Mouse (Mus musculus) G1E (cell line): ENCODE results near the gene Slc25a28.
A peak's percentile ranks its signal among the peaks of the same experiment; 100 is the strongest.

Experiments
- CTCF ChIP-seq: IDR thresholded peaks from 2 replicates; pipeline ENCODE4 v1.5.1; 2012; ENCODE audit warnings: low read depth, low read length, inconsistent platforms, mixed read lengths
- POLR2AphosphoS5 ChIP-seq: IDR thresholded peaks from 2 replicates; pipeline ENCODE4 v1.6.1; 2012; ENCODE audit warnings: low read depth, low read length, inconsistent platforms; ENCODE audit not compliant: insufficient replicate concordance

DNA sequence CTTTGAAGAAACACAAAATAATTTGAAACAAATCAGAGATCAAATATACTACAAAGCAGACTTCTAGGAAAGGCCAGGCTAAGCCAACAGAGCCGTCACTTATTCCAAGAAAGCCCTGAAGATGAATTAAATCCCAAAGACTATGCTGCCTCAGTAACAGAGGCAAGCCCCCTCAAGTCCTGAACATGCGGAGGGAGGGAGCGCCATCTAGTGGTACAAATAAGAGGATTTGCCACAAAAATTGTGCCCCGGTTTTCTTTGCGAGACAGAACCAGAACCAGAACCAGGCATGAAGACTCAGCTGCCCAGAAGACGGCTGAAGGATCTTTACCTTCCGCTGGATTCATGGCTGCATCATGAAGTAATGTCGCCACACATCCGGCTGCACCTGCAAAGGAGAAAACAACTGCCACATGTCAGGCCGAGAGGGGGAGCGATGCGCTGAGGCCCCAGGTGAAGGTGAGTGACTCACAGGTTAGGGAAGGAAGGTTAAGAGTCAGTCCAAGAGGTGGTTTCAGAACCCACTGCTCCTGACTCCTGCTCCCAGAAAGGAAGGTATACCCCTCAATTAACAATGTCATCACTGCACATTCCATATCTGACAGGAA lies 9.1 kb downstream of the Slc25a28 start:
- TF ChIP-seq POLR2AphosphoS5 (no peak), CTCF (peak; percentile 40; the same call in 1 of the 2 replicates)
